Mouse (Mus musculus): ENCODE results near the gene Il6ra.

DNA sequence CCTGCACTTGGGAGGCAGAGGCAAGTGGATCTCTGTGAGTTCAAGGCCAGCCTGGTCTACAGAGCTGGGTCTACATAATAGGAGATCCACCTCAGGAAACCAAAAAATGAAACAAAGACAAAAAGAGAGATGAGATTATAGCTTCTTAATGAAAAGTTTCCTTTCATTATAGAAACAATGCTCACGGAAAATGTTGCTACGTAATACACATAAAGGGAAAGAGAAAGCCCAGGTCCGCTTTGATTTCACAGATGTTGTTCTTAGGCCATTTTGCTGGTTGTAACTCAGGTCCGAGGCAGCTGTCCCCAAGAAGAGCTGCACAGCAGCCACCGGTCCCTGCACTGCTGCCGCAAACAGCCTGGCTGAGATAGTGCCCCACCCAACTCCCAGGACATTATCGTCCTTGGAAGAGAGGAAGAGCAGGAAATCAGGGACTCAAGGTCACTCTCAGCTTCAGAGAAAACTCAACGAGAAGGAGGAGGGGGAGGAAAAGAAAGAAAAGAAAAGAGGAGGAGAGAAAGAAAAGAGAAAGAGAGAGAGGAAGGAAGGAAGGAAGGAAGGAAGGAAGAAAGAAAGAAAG, 50.7 kb downstream of the Il6ra start:
- TF ChIP-seq POLR2A (IDR thresholded peaks at IDR 0.05; ENCODE audit: insufficient read length, low read depth) = no peak
- no peak for TF ChIP-seq USF1 (IDR thresholded peaks at IDR 0.05; ENCODE audit: low read depth)
- TF ChIP-seq TCF12 (IDR thresholded peaks at IDR 0.05; ENCODE audit: insufficient read depth, poor library complexity, severe bottlenecking) = no peak
- no peak for TF ChIP-seq E2F4 (IDR thresholded peaks at IDR 0.05; ENCODE audit: insufficient read depth)
